Mouse (Mus musculus) thymus, adult 18-20 months (tissue): ENCODE measurements at regions not wholly inside any gene's neighbourhood (a gene's known extent, or its start where the extent isn't known, plus 50 kb on each side); places are given as distances from the start of the nearest gene placed in this dataset.

Source experiments
- DNase-seq, 2 experiments: peaks; one replicate each; pipeline ENCODE4 v3.0.0; 2022; ENCODE audit warnings: mixed read lengths in 2 of 2

DNA sequence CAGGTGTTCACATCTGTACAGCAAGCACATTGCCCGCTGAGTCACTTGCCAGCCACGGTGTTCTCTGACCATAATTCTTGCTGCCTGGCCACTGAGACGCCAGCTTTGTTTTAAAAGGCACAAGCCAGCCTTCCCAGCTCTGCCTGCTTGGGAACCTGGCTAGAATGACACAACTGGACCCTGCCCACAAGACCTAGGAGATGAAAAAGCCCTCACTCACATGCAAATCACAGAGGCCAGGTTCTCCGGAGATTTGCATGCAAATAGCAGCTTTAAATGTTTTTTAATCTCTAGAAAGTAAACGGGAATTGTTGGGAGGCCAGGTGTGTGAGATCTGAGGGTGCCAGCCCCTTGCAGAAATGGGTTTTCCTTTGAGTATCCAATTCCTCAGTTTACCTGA, 71.9 kb downstream of the 1810010D01Rik start:
- DNase-seq, result no peak

DNA sequence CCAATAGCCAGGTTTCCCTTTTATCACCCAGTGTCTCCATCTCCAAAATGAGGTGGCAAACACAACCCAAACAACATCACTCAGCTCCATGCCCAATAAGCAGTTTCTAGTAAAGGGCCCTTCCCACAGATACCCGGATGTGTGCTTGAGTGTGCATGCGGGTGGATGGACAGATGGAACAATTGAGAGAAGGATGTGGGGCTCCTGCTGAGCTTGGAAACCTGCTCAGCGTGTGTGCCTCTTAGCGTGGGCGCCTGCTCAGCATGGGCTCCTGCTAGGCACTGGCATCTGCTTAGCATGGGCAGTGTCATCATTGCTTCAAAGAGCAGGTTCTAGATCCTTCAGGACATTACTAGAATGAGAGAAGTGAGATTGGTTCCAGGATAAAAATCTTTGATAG, 75.4 kb downstream of the 1810010D01Rik start:
- no peak for DNase-seq

DNA sequence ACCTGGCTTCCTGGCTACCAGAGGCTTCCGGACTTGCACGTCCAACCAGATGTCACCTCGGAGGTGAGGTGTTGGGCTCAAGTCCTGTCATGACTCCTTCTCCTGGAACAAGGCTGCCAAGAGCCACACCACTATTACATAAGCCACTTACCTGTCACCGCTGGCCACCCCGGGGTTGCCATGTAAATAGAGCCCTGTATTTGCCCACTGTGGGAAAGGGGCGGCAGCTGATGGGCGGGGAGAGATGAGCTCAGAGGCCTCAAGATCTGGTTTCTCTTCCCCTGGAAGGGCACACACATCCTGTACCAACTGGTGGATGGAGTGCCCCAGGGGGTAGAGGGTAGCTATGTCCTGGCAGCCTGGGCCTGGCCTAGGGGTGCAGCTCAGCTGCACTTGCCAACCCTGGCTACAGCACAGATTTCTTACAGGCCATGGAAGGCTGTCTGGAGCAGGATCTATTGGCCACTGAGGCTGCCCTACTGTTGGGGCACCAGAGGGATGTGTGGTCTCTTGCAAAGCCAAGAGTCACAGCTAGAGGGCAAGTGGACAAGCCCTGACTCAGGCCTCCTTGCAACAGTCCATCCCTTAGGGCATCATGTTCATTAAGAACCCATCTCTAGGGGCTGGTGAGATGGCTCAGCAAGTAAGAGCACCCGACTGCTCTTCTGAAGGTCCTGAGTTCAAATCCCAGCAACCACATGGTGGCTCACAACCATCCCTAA, 76.3 kb downstream of the 1810010D01Rik start:
- DNase-seq, result no peak

DNA sequence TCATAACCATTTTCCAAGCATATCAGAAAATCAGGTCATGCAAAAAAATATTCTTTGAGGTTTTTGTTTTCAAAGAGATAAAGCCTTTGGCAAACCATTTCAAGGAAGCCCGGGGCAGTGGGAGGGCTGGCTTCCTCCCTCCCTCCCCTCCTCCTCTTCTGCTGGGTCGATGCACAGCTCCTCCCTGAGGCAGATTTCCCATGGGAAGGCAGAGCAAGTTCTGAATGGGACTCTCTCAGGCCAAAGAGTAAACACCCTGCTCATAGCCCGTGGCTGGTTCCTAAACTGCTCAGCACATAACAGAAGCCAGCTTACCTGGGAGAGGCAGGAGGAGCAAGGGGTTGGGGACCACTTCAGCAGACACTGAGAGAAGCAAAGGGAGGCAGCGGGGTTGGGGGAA, 77.9 kb downstream of the 1810010D01Rik start:
- no peak for DNase-seq

DNA sequence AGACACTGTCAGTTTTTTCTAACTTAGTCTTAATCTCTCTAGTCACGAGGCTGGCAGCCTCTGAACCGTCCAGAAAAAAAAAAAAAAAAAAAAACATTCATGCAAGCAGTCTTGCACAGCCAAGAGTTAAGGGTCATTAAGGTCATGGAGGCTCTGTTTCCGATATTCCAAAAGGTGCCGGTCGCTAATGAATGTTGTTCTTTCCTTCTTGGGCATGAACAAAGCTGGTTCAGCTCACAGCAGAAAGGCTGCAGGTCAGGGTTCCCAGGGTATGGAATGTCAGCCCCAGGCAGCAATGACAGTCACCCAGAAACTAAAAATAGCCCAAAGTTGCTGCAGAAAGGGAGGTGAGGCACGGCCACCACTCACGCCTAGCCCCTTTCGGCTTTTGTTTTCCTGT, 80.3 kb downstream of the 1810010D01Rik start:
- no peak for DNase-seq

DNA sequence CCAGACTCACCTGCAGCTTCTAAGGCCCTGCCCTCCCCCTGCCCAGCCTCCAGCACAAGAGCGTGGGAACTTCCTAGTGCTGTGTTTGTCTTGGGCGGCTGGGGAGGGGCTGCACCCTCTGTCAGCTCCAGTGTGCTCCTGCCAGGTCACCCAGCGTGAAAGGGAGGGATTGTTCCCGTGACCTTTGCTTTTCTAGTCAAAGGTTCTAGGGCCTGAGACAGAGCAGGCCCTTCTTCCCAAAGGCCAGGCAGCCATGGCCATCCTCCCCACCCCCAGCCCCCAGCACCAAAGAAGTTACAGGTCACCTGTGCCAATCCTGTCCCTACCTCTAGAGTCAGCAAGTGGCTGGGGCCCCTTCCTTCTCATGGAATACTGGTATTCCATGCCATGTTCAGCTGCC, 80.7 kb downstream of the 1810010D01Rik start:
- no peak for DNase-seq

DNA sequence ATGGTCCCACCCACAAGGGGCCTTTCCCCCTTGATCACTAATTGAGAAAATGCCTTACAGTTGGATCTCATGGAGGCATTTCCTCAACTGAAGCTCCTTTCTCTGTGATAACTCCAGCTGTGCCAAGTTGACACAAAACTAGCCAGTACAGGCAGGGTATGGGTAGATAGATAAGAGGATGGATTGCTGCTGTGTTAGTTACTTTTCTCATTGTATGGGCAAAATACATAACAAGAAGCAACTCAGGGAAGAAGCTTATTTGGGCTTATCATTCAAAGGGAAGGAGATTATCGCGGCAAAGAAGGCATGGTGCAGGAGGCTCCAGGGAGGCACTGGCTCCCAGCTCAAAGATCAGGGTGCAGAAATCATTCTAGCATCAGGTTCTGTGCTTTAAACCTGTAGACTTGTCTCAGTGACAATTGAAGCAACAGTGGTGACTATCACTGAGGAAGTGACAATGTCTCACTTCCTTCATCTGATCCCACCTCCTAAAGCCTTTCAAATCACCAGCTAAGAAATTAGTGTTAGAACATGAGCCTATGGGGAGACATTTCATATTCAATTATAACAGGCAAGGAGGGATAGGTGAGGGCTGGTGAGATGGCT, 83.8 kb downstream of the 1810010D01Rik start:
- no peak for DNase-seq

DNA sequence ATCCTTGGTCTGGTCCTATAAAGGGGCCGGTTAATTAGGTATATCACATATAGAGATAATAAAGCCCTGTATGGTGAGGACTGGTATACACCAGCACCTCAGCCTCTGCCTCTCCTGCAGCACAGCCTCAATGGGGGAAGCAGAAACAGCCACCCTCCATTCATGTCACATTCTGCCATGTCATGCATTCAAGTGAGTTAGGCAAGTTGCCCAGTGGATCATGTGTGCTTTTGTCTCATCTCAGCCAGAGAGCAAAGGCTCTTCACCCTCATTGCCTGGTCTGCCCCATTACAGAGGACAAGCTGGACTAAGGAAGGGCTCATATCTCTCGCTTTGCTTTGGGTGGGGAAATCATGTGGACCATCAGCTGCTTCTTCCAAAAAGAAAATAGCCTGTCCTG, 85.4 kb downstream of the 1810010D01Rik start:
- no peak for DNase-seq

DNA sequence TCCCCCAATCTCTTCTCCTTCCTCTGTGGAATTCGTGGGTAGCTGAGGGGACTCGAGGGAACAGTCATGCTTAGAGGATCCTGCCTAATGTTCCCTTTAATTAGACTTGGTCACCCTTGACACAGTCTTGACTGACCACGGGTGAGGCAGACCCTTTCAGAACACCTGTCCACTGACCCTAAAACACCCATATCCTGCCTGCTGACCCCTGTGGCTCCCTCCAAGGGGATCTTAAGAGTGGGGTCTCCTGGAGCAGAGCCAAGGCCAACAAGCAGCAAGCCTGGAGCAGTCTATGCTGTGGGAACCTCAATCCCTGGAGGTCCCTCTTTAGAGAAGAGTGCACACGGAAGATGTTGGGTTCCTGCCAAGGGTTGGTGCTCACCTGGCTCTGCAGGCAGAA, 89.5 kb downstream of the 1810010D01Rik start:
- DNase-seq, result no peak

DNA sequence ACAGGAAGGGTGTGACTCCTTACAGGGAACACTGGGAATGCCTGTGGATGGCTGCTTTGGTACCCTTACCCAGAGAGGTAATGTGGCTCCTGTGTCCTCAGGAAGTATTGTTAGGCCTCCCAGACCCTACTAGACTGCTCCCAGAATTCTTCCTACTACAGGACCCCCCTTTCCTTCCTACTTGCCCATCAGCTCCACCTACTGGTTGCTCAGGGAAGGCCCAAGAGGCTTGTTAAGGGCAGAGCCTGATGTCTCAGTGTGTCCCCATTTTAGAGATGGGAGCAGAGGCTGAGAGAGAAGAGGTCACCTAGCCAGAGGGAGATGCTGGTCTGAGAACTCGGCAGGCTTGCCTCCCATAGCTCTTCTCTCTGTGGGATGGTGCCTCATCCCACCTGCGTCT, 93.3 kb downstream of the 1810010D01Rik start:
- DNase-seq, result peak in 1 of 2 experiments; percentile 33

DNA sequence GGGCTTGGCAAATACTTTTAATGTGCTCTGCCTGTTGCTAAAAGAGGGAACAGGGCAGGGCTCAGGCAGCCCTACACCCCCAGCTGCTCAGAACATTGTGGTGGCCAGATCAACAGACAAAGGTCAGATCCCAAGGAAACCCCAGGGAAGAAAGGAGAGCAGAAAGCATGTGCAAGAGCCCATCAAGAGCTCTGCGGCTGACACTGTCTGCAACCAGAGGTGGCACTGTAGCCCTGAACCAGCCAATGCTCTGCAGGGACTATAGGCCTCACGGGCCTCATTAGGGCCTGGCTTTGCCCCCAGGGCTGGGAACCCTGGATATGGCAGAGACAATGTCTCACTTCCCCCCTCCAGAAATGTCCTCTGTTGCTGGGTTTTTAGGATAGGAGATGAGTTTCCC, 93.8 kb downstream of the 1810010D01Rik start:
- DNase-seq, result no peak

DNA sequence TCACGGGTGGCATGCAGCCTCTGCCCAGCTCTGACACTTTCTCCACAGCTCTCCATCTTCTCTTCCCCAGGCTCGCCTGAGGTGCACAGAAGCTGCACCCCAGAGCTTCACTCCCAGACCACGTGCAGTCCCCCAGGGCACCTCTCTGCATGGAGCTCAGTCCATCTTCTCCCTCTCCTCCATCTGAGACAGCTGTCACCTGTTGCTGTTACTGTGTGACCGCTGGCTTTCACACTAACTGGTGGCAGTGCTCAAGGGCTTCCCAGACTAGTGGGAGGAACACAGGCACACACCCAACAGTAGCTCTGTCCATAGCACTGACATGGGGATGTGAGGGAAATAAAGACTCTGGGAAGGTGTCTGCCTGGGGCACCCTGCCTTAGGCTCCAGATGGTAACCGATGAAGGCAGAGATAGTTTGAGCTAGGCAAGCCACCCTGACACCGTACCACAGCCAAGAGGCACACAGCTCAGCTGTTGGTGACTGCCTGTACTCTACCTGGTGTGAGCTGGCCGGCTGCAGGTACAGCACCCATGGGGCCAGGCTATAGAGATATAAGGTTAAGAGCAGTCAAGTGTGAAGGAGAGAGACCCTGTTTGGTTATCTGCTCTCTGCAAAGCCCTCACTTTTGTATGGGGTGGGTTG, 94.9 kb downstream of the 1810010D01Rik start:
- no peak for DNase-seq

DNA sequence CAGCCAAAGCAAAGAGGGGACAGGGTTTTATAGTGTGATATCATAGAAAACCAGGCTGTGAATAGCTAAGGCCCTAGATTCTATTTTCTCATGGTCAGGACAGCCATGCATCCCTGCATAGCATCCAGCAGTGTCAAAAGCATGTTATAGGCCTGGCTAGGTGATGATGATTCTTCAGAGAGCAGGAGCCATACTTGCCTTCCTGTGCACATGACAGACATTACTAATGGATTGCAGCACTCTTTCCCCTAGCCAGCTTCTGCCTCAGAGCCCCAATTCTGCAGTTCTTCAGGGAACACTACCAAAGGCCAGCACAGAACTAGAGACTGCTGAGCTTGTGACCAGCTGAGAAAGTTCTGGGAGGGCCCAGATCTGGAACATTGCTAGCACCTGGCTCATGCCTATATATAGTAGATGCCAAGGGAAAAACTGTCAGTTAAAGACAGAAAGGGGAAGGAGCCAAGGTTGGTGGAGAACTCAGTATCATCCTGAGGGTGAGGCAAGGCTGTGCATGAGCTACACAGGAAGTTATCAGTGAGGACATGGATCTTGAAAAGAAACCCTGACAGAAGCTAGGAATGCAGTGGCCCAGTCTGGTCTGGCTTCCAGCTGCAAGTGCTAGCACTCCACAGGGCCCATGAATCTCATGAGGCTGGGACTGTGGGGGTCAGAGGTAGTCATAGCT, 95.6 kb downstream of the 1810010D01Rik start:
- no peak for DNase-seq

DNA sequence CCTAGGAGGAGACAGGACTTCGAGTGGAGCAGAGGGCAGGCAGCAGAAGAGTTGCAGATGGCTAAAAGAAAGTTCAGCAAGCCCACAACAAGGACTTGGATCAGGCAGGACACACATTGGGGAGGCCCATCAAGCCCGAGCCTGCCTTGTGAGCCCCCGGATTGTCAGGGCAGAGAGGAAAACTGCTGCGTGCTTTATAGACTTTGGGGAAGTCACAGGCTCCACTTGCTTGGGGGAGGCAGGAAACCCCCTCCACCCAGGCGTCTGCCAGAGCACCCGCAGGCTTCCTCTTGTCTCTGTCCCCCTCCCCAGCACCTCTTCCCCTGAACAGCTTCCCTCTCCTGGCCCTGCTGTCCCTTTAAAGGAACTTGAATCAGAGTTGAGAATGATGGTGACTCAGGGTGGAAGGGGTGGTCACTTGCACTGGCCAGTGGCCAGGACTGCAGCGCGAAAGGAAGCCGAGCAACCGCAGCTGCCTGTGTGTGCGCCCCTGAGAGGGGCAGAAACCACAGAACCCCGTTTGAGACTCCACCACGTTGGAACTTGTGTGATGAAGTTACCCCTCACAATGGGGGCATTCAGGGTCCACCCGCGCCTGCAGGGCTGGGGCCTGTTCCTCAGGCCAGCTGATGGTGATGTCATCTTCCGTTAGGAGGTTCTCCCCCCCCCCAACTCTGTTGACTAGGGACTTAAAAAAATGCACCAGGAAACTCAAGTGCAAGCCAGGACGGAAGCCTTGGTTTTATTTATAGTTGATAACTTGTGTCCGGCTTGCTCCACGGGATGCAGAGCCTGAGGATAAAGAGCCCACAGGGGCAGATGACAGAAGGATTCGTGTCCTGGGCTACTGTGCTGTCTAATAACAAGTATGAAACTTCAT, 96.4 kb downstream of the 1810010D01Rik start:
- DNase-seq, result peak; percentile 68 to 74

DNA sequence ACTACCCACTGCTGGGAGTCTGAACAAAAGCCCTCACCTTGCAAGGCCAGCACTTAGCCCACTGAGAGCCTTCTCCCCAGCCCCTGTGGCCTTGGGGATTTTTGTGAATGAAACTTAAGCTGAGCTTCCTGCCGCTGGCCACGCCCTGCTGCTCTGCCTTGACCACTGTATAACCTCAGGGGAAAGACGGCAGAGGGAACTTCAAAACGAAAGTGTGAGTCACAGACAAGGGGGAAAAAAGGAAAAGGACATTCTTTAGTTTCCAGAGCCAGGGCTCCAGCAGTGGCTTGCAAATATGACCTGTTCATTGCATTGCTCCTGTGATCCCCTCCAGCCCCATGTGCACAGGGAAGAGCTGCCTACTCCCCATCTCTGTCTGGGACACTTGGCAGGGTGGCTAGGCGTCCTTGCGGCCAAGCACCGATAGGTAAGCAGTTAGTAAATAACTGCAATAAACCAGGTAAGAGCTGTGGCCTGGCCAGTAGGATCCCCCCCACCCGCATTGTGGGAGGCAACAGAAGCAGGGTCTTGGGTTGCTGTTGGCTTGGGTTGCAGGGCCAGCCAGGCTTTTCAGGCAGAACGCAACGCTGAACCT, 97.2 kb downstream of the 1810010D01Rik start:
- DNase-seq, result peak in 1 of 2 experiments; percentile 29

DNA sequence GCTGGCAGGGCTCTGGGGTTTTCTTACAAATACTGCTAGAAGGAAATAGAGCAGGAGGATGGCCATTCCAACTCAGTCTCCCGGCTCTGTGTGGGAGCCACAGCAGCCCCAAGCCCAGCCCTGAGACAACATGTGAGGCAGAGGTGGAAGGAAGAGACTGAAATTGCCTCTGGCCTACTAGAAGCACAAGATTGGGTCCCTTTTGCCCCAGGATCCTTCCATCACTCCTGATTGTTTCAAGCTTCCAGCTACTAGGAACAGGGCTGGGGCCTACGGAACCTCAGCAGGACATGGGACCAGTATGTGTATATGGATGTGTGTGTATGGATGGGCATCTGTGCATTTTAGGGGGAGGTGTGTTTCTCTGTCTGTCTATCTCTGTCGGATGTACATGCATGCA, 97.9 kb downstream of the 1810010D01Rik start:
- DNase-seq, result no peak

DNA sequence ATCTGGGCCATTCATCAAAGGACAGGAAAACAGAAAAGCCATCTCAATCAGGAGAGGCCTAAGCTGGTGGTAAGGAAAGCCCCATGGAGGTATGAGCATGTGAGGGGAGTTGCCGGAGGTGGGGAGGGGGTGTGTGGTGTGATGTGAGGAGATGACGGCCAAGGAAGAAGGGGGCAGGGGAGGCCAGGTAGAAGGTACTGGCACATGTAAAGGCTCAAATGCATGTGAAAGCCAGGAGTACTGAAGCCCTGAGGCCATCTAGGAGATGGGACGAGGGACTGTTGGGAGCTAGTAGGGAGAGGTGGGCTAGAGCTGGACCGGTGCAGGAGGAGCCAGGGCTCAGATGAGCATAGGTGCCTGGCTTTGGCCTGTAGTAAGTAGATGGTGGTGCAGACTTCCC, 98.4 kb downstream of the 1810010D01Rik start:
- DNase-seq, result no peak

DNA sequence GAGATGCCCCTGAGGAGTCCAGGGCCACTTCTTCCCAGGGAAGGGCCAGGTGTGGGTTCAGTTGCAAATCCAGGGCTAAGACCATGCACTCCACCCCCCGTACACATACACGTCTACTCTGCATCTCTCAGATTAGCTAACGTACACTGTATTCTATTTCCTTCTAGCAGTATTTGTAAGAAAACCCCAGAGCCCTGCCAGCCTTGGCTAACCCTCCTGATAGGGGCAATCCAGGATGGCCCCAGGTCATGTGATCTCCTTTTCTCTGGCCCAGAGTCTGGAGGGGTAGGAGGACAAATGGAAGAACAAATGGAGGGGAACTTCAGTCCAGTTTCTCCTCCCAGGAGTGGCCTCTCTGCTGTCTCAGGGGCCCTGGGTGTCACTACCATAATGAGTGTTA, 98.9 kb downstream of the 1810010D01Rik start:
- DNase-seq, result no peak

DNA sequence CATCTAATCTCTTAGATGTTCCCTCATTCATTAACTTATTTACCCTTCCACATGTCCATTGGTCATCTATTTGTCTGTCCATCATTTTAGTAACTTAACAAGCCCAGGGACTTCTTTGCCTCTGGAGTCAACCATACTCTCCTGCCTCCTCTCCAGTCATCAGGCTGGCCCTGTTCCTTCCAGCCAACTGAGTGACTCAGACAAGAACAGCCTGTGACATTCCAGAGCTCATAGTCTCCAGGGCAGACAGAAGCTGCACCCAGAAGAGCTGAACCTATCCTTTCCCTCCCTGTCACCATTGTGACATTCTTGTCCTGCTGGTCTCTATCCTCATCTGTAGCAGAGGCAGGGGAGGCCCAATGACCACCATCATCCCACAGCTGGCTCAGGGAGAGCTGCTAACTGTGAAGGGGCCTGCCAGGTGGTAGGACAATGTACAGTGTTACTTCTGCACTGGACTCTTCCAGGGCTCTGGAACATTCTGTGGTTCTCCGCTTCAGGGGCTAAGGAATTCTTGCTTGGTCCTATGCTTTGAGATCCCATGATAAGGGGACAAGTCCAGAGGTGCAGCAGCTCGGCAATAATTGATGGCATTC, 100.2 kb downstream of the 1810010D01Rik start:
- DNase-seq, result no peak

DNA sequence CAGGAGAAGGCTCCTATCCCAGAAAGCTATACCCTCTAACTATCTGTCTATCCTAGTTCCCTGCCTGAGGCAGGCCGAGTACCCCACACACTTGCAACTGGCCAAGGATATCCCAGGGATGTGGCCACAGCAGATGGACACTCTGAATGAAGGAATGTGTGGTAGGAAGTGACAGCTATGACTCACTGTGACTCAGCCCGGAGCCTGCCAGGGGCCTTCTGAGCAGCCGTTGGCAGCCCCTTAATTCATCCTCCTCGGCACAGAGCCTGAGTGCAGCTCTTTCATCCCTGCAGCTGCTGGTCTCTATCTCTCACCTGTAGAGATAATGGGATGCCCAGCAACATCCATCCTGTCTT, 101.4 kb downstream of the 1810010D01Rik start:
- no peak for DNase-seq

DNA sequence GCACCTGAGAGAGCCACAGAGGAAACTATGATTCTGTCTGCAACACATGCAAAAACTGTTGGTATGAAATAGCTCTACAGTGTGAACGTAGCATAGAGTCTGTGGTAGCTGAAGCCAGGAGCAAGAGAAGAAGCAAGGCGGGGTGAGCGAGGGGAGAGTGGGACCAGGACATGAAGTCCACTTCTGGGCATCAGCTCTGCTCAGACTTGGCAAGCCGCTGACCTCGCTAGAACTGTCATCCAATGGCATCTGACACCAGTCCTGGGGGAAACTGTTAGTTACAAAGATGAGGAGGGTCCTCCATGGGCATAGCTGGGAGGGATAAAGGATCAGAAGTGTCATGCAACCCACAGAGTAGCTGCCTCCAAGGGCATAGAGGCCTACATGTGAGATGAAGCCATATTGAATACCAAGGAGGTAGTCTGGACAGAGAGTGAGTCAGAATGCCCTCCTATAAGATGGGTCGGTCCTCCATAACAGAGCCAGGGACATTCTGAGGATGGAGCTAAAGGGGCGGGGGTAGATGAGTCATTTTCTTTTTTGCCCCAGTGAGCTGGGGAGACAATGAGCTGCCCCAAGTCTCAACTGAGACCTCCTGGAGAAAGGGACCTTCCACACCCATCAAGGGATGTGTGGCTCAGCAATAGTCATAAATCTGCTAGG, 102.0 kb downstream of the 1810010D01Rik start:
- no peak for DNase-seq
